Mouse (Mus musculus) MEL (cell line): ENCODE results near the gene Lrrfip2. TPM values are rescaled to one million over a fixed set of nuclear protein-coding genes. Genes with fewer than 3 reads are reported as not detected.

ENCODE experiments used
- DNase-seq: peaks from one replicate; pipeline ENCODE4 v3.0.0; 2011; ENCODE audit warnings: low read depth, low spot score
- H3K27ac ChIP-seq: 2 replicates; pipeline ENCODE4 v1.5.1; 2012; ENCODE audit warnings: low read depth, mild to moderate bottlenecking, control low read depth, low read length, moderate library complexity; ENCODE audit not compliant: control insufficient read depth
- H3K27me3 ChIP-seq, 2 experiments: fragments of 150-350 bp in 1 of 2; sonication (generic) in 1 of 2; 2 replicates each; pipeline ENCODE4 v1.6.1; 2012; ENCODE audit warnings: low read length in 2 of 2, mild to moderate bottlenecking in 2 of 2, improper control_type of control experiment in 1 of 2, moderate library complexity in 1 of 2; ENCODE audit not compliant: insufficient read depth in 2 of 2, control insufficient read depth in 1 of 2
- H3K36me3 ChIP-seq, 2 experiments: 2 replicates each; pipeline ENCODE4 v1.6.1; 2012 to 2014; ENCODE audit warnings: low read length in 2 of 2, improper control_type of control experiment in 1 of 2, inconsistent platforms in 1 of 2, mild to moderate bottlenecking in 1 of 2; ENCODE audit not compliant: insufficient read depth in 2 of 2, control insufficient read depth in 1 of 2
- H3K4me1 ChIP-seq, 2 experiments: fragments of 150-350 bp in 1 of 2; sonication (generic) in 1 of 2; 2 replicates each; pipeline ENCODE4 v1.6.1; 2012; ENCODE audit warnings: low read length in 2 of 2, improper control_type of control experiment in 1 of 2, mild to moderate bottlenecking in 1 of 2; ENCODE audit not compliant: insufficient read depth in 2 of 2, control insufficient read depth in 1 of 2
- H3K4me3 ChIP-seq, 2 experiments: fragments of 150-350 bp in 1 of 2; sonication (generic) in 1 of 2; 2 replicates each; pipeline ENCODE4 v1.5.1; 2012; ENCODE audit warnings: low read depth in 2 of 2, low read length in 2 of 2, mild to moderate bottlenecking in 2 of 2, moderate library complexity in 2 of 2, control low read depth in 1 of 2, improper control_type of control experiment in 1 of 2; ENCODE audit not compliant: control insufficient read depth in 1 of 2, insufficient read depth in 1 of 2
- H3K79me2 ChIP-seq: 2 replicates; pipeline ENCODE4 v1.6.1; 2012; ENCODE audit warnings: mild to moderate bottlenecking, low read length, moderate library complexity; ENCODE audit not compliant: control insufficient read depth, poor library complexity, insufficient read depth
- H3K9ac ChIP-seq: 2 replicates; pipeline ENCODE4 v1.6.1; 2012; ENCODE audit warnings: low read depth, mild to moderate bottlenecking, control low read depth, low read length, moderate library complexity; ENCODE audit not compliant: control insufficient read depth, poor library complexity, severe bottlenecking
- H3K9me3 ChIP-seq: fragments of 150-350 bp; sonication (generic); replicated peaks from 2 replicates; pipeline ENCODE4 v1.6.1; 2012; ENCODE audit warnings: mild to moderate bottlenecking, low read length, improper control_type of control experiment, moderate library complexity; ENCODE audit not compliant: insufficient read depth
- CHD1 ChIP-seq: IDR thresholded peaks from 2 replicates; pipeline ENCODE4 v1.6.1; 2012; ENCODE audit warnings: low read depth, mild to moderate bottlenecking, inconsistent platforms, low read length, improper control_type of control experiment
- CHD2 ChIP-seq: IDR thresholded peaks from 2 replicates; pipeline ENCODE4 v1.6.1; 2011; ENCODE audit warnings: low read length, improper control_type of control experiment
- ETS1 ChIP-seq: IDR thresholded peaks from 2 replicates; pipeline ENCODE4 v1.6.1; 2012; ENCODE audit warnings: low read depth, mild to moderate bottlenecking, inconsistent platforms, low read length, improper control_type of control experiment, moderate library complexity
- GATA1 ChIP-seq: IDR thresholded peaks from 2 replicates; pipeline ENCODE4 v1.6.1; 2011; ENCODE audit warnings: low read depth, low read length, improper control_type of control experiment
- HCFC1 ChIP-seq: IDR thresholded peaks from 2 replicates; pipeline ENCODE4 v1.6.1; 2012; ENCODE audit warnings: low read depth, mild to moderate bottlenecking, inconsistent platforms, low read length, improper control_type of control experiment, moderate library complexity
- MAFK ChIP-seq: IDR thresholded peaks from 2 replicates; pipeline ENCODE4 v1.6.1; 2011; ENCODE audit warnings: low read depth, mild to moderate bottlenecking, low read length, improper control_type of control experiment, borderline replicate concordance
- MAX ChIP-seq: IDR thresholded peaks from 2 replicates; pipeline ENCODE4 v1.6.1; 2011; ENCODE audit warnings: low read length, improper control_type of control experiment
- MXI1 ChIP-seq: IDR thresholded peaks from 2 replicates; pipeline ENCODE4 v1.6.1; 2011; ENCODE audit warnings: mild to moderate bottlenecking, low read depth, low read length, improper control_type of control experiment
- MYB ChIP-seq: IDR thresholded peaks from 2 replicates; pipeline ENCODE4 v1.6.1; 2011; ENCODE audit warnings: mild to moderate bottlenecking, low read depth, low read length, improper control_type of control experiment
- NRF1 ChIP-seq: IDR thresholded peaks from 2 replicates; pipeline ENCODE4 v1.6.1; 2014; ENCODE audit warnings: low read depth, mild to moderate bottlenecking, inconsistent platforms, low read length, improper control_type of control experiment, moderate library complexity; ENCODE audit not compliant: poor library complexity, insufficient read depth, severe bottlenecking
- SIN3A ChIP-seq: IDR thresholded peaks from 2 replicates; pipeline ENCODE4 v1.6.1; 2012; ENCODE audit warnings: low read length, improper control_type of control experiment, inconsistent platforms
- SMC3 ChIP-seq: IDR thresholded peaks from 2 replicates; pipeline ENCODE4 v1.6.1; 2011; ENCODE audit warnings: low read depth, low read length, improper control_type of control experiment
- USF1 ChIP-seq: IDR thresholded peaks from 2 replicates; pipeline ENCODE4 v1.6.1; 2014; ENCODE audit warnings: low read depth, mild to moderate bottlenecking, inconsistent platforms, low read length, improper control_type of control experiment, moderate library complexity
- USF2 ChIP-seq, 2 experiments: IDR thresholded peaks; 2 replicates each; pipeline ENCODE4 v1.6.1; 2011 to 2012; ENCODE audit warnings: improper control_type of control experiment in 2 of 2, low read length in 2 of 2, borderline replicate concordance in 1 of 2, inconsistent platforms in 1 of 2, low read depth in 1 of 2, mild to moderate bottlenecking in 1 of 2; ENCODE audit not compliant: insufficient read depth in 1 of 2
- ZC3H11A ChIP-seq: IDR thresholded peaks from 2 replicates; pipeline ENCODE4 v1.6.1; 2012; ENCODE audit warnings: low read depth, mild to moderate bottlenecking, inconsistent platforms, low read length, improper control_type of control experiment
- ZKSCAN1 ChIP-seq: IDR thresholded peaks from 2 replicates; pipeline ENCODE4 v1.6.1; 2012; ENCODE audit warnings: low read depth, mild to moderate bottlenecking, inconsistent platforms, low read length, improper control_type of control experiment, moderate library complexity
- polyA plus RNA-seq, 2 experiments: library from polyadenylated mRNA; stranded (reverse) in 1 of 2; unstranded in 1 of 2; fragments of >175 nt in 1 of 2; fragments of >200 nt in 1 of 2; gene quantifications; 2 replicates each; pipeline versions ENCODE4 v1.2.1 to v1.2.4; 2012; ENCODE audit warnings: low replicate concordance in 2 of 2, low read depth in 1 of 2; ENCODE audit not compliant: insufficient read length in 2 of 2, insufficient read depth in 1 of 2, missing spikeins in 1 of 2
- total RNA-seq: library from RNA; depleted of rRNA; stranded (reverse); fragments of 300-350 nt; gene quantifications from 2 replicates; pipeline ENCODE4 v1.2.3, GENCODE M21; 2012

The Lrrfip2 gene
- total and polyA plus RNA-seq, 3 experiments = 26.0 to 42.7 TPM; not detected in 1

DNA sequence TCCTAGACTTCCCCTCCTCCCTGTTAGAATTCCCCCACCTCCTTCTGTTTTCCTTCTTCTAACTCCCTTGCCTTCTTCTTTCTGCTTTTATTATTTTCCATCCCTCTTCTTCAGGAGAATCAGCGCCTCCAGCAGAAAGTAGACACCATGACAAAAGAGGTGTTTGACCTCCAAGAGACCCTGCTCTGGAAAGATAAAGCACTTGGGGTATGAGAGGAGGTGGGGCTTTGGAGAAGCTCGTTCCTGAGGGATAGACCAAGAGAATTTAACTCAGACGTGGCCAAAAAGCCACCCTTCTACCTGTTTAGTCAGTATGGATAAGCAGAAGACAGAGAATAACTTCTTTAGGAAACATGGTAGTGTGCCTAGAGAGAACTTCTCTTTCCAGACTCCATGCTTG is 90.3 kb downstream of the Lrrfip2 start:
- no peak for TF ChIP-seq ZC3H11A
- TF ChIP-seq CHD2 = no peak
- TF ChIP-seq SMC3 = no peak
- H3K27ac ChIP-seq = no peak overlapping the region

DNA sequence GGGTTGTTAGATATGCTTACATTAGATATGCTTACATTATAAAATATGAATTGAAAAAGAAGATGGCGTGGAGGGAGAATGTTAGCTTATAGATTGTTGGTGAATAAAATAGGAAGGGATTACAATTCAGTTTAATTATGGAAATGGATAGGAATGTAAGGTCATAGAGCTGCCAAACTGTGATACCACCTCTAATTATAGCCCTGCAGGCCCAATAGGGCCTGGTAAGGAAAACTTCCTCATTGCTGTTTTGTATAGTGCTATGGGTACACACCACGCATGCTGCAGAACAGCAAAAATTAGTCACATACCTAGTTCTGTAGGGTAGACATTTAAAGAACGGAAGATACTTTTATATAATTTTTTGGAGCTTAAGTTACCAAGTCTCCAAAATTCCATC is 90.8 kb downstream of the Lrrfip2 start:
- Histone ChIP-seq H3K4me1 (no peaks in the 10 kb centered on the region), H3K9me3 (no peaks in the 10 kb centered on the region), H3K9ac (no peak overlapping the region), H3K36me3 (peaks cover 0 to 2% of the 10 kb centered on the region in 2 experiments; a peak in 2 of 4 replicates), H3K4me3 (no peak overlapping the region), H3K27me3 (no peaks in the 10 kb centered on the region), H3K79me2 (no peaks in the 10 kb centered on the region), H3K27ac (no peak overlapping the region)
- TF ChIP-seq NRF1 (no peak), MYB (no peak), USF1 (no peak), GATA1 (no peak), MAX (no peak), CHD1 (no peak), ZC3H11A (no peak), MAFK (no peak), USF2 (IDR thresholded peaks at IDR 0.05; ENCODE audit: borderline replicate concordance in 1 of 2, insufficient read depth in 1 of 2, low read depth in 1 of 2, low read length in 2 of 2) (no peak), MXI1 (no peak), ETS1 (no peak), SIN3A (no peak)
- no peak for DNase-seq

More for the DNA sequence above, 90.3 kb downstream of the Lrrfip2 start:
- no peaks in the 10 kb centered on the region for H3K4me1 ChIP-seq
- no peak overlapping the region for H3K4me3 ChIP-seq
- no peaks in the 10 kb centered on the region for H3K9me3 ChIP-seq
- H3K79me2 ChIP-seq = no peaks in the 10 kb centered on the region
- H3K36me3 ChIP-seq = peaks cover 0 to 2% of the 10 kb centered on the region in 2 experiments; a peak in 2 of 4 replicates
- H3K9ac ChIP-seq = no peak overlapping the region
- no peak for DNase-seq
- no peaks in the 10 kb centered on the region for H3K27me3 ChIP-seq

DNA sequence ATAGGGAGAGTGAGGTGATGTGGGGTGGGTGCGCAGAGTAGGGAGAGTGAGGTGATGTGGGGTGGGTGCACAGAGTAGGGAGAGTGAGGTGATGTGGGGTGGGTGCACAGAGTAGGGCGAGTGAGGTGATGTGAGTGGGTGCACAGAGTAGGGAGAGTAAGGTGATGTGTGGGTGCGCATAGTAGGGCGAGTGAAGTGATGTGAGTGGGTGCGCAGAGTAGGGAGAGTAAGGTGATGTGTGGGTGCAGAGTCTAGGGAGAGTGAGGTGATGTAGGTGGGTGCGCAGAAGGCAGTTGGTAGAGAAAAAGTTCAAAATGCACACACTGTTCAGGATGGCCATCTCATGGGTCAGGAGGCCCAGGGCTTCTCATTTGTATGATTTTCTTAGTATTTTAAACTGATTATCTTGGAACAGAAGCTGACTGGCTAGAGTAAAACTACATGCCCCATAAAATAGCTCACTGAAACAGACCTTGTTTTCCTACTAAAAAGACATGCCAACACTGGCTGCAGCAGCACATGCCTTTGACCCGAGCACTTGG is 91.8 kb downstream of the Lrrfip2 start:
- Histone ChIP-seq H3K79me2 (no peaks in the 10 kb centered on the region), H3K9me3 (no peaks in the 10 kb centered on the region), H3K27me3 (no peaks in the 10 kb centered on the region)
- DNase-seq = no peak
- TF ChIP-seq HCFC1 (no peak), ZKSCAN1 (peak; percentile 97)
- TF ChIP-seq, all 39 proteins: peak for 1
- Histone ChIP-seq H3K9ac (no peak overlapping the region), H3K36me3 (peaks cover 0 to 2% of the 10 kb centered on the region in 2 experiments; a peak in 2 of 4 replicates), H3K4me3 (no peak overlapping the region), H3K27ac (no peak overlapping the region), H3K4me1 (no peaks in the 10 kb centered on the region)
